Mouse (Mus musculus): ENCODE data around the gene Pcyt1a.

DNA sequence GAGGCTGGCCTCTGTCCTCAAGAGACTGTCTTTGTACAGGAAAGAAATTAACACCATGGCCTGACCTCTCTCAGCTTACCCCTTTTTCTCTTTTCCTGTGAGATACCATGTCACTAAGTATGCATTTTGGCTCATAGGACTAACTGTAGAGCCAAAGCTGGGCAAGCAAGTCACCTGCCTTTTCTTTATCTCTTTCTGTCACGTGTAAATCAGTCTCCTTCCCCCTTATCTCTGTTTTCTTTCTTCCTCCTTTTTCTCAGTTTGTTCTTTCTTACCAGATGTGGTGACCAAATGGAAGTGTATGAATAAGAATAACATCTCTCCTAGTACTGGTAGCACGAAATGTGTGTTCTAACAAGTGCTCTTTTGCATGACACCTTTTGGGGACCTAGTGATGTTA, 45.8 kb upstream of the Pcyt1a start:
- no peak for TF ChIP-seq CTCF (IDR thresholded peaks at IDR 0.05; ENCODE audit: control insufficient read depth, insufficient read depth, low read length)
- TF ChIP-seq POLR2A (IDR thresholded peaks at IDR 0.05; ENCODE audit: borderline replicate concordance, control insufficient read depth, low read depth, low read length) = no peak

All from bone marrow, adult 2 months (tissue).